In the genomic region with DNA sequence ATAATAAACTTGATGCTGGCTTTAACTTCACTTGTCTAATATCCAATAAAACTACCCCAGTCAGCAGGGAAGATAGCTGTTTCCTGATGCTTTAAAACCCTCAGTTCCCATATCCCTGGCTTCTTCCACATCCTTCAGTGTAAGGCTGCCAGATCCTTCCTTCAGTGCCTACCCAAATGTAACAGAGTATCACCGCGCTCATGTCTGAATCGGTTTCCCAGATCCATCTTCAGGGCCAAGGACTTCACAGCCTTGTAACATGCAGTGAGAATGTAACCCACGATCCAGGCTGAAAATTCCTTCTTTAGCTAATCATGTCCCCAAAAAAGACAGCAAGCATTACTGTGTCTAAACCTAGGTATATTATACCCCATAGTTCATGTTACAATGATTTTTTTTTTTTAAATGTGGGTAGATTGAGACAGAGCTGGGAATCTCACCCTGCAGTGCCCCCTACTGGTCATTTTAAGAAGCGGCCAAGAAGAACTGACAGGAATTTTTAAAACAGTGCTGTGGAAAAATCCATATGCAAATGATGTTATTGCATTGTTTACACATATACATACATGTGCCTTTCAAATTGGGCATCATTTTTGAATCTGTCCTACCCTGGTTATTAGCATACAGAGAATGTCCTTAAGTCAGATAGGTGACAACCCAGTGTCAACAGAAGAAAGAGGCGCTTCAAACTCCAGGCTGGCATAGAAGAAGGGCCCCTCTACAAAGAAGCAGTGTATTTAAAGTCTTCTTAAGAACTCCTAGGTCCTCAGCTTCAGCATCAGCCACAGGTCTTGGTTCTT, we compare ENCODE assay signal across 8 mouse cellular contexts. TPM values are rescaled to one million over a fixed set of nuclear protein-coding genes. Genes with fewer than 3 reads are reported as not detected.
DNase-seq lines count a peak whose midpoint lies in the region; ATAC-seq lines count a peak whose summit lies in the region.

No protein-coding gene starts in this region.

- H3K36me3 ChIP-seq in hindbrain, embryonic 15.5 days: no peaks in the 10 kb centered on the region

- no peak overlapping the region for H3K27ac ChIP-seq in hindbrain, embryonic 15.5 days (replicated peaks)

- DNase-seq in CD4-positive, CD25-positive, alpha-beta regulatory T cell, adult 2 months (ENCODE audit: low read depth, low spot score): peak; percentile 51
- peak; percentile 30 to 43 for DNase-seq in left cerebral cortex, adult 18-20 months (ENCODE audit: low spot score in 2 of 2)
- DNase-seq in left cerebral cortex, adult 11 months (ENCODE audit: low spot score): no peak
- DNase-seq in cerebellum, adult 9-10 months: peak; percentile 26
- peak; percentile 20 for DNase-seq in thymus, postnatal 25 days

- no peak overlapping the region for H3K4me2 ChIP-seq in hindbrain, embryonic 15.5 days

- no peak for ATAC-seq in CD4-positive, CD25-positive, alpha-beta regulatory T cell, adult 4 months
- 0 out of 2 replicates have a peak, but pooled peaks have one; percentile 56 for ATAC-seq in hindbrain, embryonic 15.5 days (ENCODE audit: low FRiP score, low read depth)
- ATAC-seq in megakaryocyte progenitor cell, adult 5-6 weeks (replicated peaks; ENCODE audit: poor library complexity): peak; percentile 55

- no peak overlapping the region for H3K9ac ChIP-seq in hindbrain, embryonic 15.5 days

- WGBS in hindbrain, embryonic 15.5 days: 77% methylated on average over 6 of the region's 6 CpGs

- no peaks in the 10 kb centered on the region for H3K9me3 ChIP-seq in hindbrain, embryonic 15.5 days

- H3K4me1 ChIP-seq in hindbrain, embryonic 15.5 days (replicated peaks): no peaks in the 10 kb centered on the region

- H3K4me3 ChIP-seq in hindbrain, embryonic 15.5 days: no peak overlapping the region

- H3K27me3 ChIP-seq in hindbrain, embryonic 15.5 days: no peaks in the 10 kb centered on the region

RNA-seq across cellular contexts. Expression of gene 2610301B20Rik, which starts 38.8 kb away (rescaled TPM):
- 1 to 10 TPM; 6.6 to 8.0 TPM for polyA plus RNA-seq in CD4-positive, CD25-positive, alpha-beta regulatory T cell, adult 4 months (2017; shearing (Covaris generic))
- 10 to 100 TPM; 34.2 to 35.6 TPM for total RNA-seq in left cerebral cortex, adult 18-20 months (2021)
- polyA plus RNA-seq in hindbrain, embryonic 15.5 days (2015; fragmentation: Nextera tagmentation; extraction: Ambion mirVana): 41.5 and 42.5 TPM in 2 replicates
- 25.4 and 28.4 TPM in 2 replicates for total RNA-seq in megakaryocyte progenitor cell, adult 5-6 weeks (2015)
- 6.3 and 9.8 TPM in 2 replicates for total RNA-seq in megakaryocyte progenitor cell, adult 5-6 weeks (2017)
